Mouse (Mus musculus): ENCODE data around the gene C1ql2. TPM values are rescaled to one million over a fixed set of nuclear protein-coding genes. Genes with fewer than 3 reads are reported as not detected.

C1ql2 gene
- polyA plus RNA-seq, 1 experiment from 2014 or later, result not detected

Other genes starting within 250 kb of the C1ql2 start
- gene Dbi, start 219.5 kb upstream of the C1ql2 start, polyA plus RNA-seq (2015; fragmentation: Nextera tagmentation; extraction: Ambion mirVana), result 1,033 and 1,050 TPM in 2 replicates
- 15.1 and 17.4 TPM in 2 replicates for gene 3110009E18Rik, start 219.4 kb upstream of the C1ql2 start, polyA plus RNA-seq (2015; fragmentation: Nextera tagmentation; extraction: Ambion mirVana)
- 7.1 and 10.8 TPM in 2 replicates for gene Steap3, start 67.9 kb upstream of the C1ql2 start, polyA plus RNA-seq (2015; fragmentation: Nextera tagmentation; extraction: Ambion mirVana)
- 0.35 and 0.40 TPM in 2 replicates for gene Marco, start 164.4 kb downstream of the C1ql2 start, polyA plus RNA-seq (2015; fragmentation: Nextera tagmentation; extraction: Ambion mirVana)

Measured in limb, embryonic 15.5 days (tissue).